Mouse (Mus musculus) hindbrain, embryonic 16.5 days (tissue): ENCODE measurements around the gene Uqcrh. TPM values are rescaled to one million over a fixed set of nuclear protein-coding genes. Genes with fewer than 3 reads are reported as not detected.

Experiments
- ATAC-seq: fragments of 200-750 bp; cut with Nextera tagmentation; 2 replicates; pipeline ENCODE4 v1.8.0; 2017; ENCODE audit warnings: moderate TSS enrichment, moderate library complexity
- H3K27ac ChIP-seq: fragments of 300-500 bp; sonication (generic); 2 replicates; pipeline ENCODE4 v1.5.1; 2014; ENCODE audit warnings: low read depth, mild to moderate bottlenecking, control low read depth, low read length, moderate library complexity
- H3K27me3 ChIP-seq: fragments of 300-500 bp; sonication (generic); replicated peaks from 2 replicates; pipeline ENCODE4 v1.6.1; 2014; ENCODE audit warnings: low read length; ENCODE audit not compliant: control insufficient read depth, insufficient read depth
- H3K36me3 ChIP-seq: fragments of 300-500 bp; sonication (generic); 2 replicates; pipeline ENCODE4 v1.6.1; 2014; ENCODE audit warnings: mild to moderate bottlenecking, low read length, moderate library complexity, mixed read lengths; ENCODE audit not compliant: control insufficient read depth, insufficient read depth
- H3K4me1 ChIP-seq: fragments of 300-500 bp; sonication (generic); 2 replicates; pipeline ENCODE4 v1.6.1; 2014; ENCODE audit warnings: low read depth, low read length; ENCODE audit not compliant: control insufficient read depth, insufficient read depth
- H3K4me2 ChIP-seq: fragments of 300-500 bp; sonication (generic); 2 replicates; pipeline ENCODE4 v1.6.1; 2014; ENCODE audit warnings: mild to moderate bottlenecking, low read length, control low read depth, moderate library complexity
- H3K4me3 ChIP-seq: fragments of 300-500 bp; sonication (generic); 2 replicates; pipeline ENCODE4 v1.5.1; 2014; ENCODE audit warnings: mild to moderate bottlenecking, low read length, control low read depth, moderate library complexity
- H3K9ac ChIP-seq: fragments of 300-500 bp; sonication (generic); 2 replicates; pipeline ENCODE4 v1.6.1; 2014; ENCODE audit warnings: low read depth, mild to moderate bottlenecking, control low read depth, low read length, moderate library complexity
- H3K9me3 ChIP-seq: fragments of 300-500 bp; sonication (generic); 2 replicates; pipeline ENCODE4 v1.6.1; 2014; ENCODE audit warnings: mild to moderate bottlenecking, low read length, moderate library complexity; ENCODE audit not compliant: control insufficient read depth
- WGBS: fragments of 180-500 bp; shearing (Covaris S2); extraction: QIAGEN DNeasy Blood & Tissue Kit; methylation state at CpG from one replicate; pipeline ENCODE4 v1.1.7; 2014; 5-methylcytosine and 5-hydroxymethylcytosine counted together
- polyA plus RNA-seq: library from polyadenylated mRNA; unstranded; fragments of >200 nt; fragmentation: Nextera tagmentation; extraction: Ambion mirVana; gene quantifications from 2 replicates; pipeline ENCODE4 v1.2.1, GENCODE M21; 2015

Gene Uqcrh
- polyA plus RNA-seq, 1 experiment from 2014 or later, result 492 TPM

- 85% methylated on average over 3 of the region's 3 CpGs for WGBS
- H3K27ac ChIP-seq, result no peak overlapping the region
- ATAC-seq, result no peak
- H3K4me1 ChIP-seq, result no peaks in the 10 kb centered on the region
- H3K4me2 ChIP-seq, result no peak overlapping the region
- H3K9ac ChIP-seq, result no peak overlapping the region
- H3K9me3 ChIP-seq, result no peaks in the 10 kb centered on the region
- H3K27me3 ChIP-seq, result no peaks in the 10 kb centered on the region
- H3K4me3 ChIP-seq, result no peak overlapping the region
- H3K36me3 ChIP-seq, result no peaks in the 10 kb centered on the region
Observed at GRCm38 (mm10) chr4:116042186-116042585, 32.7 kb downstream of the Uqcrh start.

- Histone ChIP-seq H3K4me2 (no peak overlapping the region), H3K4me1 (no peaks in the 10 kb centered on the region), H3K36me3 (no peaks in the 10 kb centered on the region), H3K4me3 (no peak overlapping the region), H3K9ac (no peak overlapping the region), H3K27ac (no peak overlapping the region), H3K27me3 (no peaks in the 10 kb centered on the region), H3K9me3 (no peaks in the 10 kb centered on the region)
- ATAC-seq, result no peak
- 89% methylated on average over 2 of the region's 2 CpGs for WGBS
Observed at GRCm38 (mm10) chr4:116040466-116040865, 34.4 kb downstream of the Uqcrh start.

GRCm38 (mm10) chr4:116033374-116033773 lies 41.5 kb downstream of the Uqcrh start:
- no peak overlapping the region for H3K4me2 ChIP-seq
- no peak for ATAC-seq
- H3K4me1 ChIP-seq, result no peaks in the 10 kb centered on the region
- H3K4me3 ChIP-seq, result no peak overlapping the region
- no peaks in the 10 kb centered on the region for H3K27me3 ChIP-seq
- no peak overlapping the region for H3K27ac ChIP-seq
- no peaks in the 10 kb centered on the region for H3K36me3 ChIP-seq
- no peak overlapping the region for H3K9ac ChIP-seq
- 92% methylated on average over 5 of the region's 5 CpGs for WGBS
- no peaks in the 10 kb centered on the region for H3K9me3 ChIP-seq

DNA sequence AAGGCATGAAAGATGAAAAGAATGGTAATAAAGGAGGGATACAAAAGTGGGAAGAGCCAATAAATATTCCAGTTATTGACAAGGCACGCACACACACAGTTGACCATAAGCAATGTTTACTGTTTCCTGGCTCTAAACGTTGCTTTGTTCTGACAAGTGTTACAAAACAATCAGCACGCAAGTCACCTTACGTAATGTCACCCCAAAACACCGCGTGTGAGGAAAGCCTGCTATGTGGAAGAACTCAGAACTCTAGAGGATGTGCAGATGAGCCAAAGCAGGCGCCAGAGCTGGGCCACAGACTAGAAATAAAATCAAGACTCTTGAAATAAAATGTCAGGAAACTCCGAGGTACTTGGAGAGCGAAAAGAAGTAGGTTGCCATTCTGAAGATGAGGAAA lies 42.0 kb downstream of the Uqcrh start:
- Histone ChIP-seq H3K4me1 (no peaks in the 10 kb centered on the region), H3K9me3 (no peaks in the 10 kb centered on the region), H3K4me2 (no peak overlapping the region), H3K4me3 (no peak overlapping the region), H3K27me3 (no peaks in the 10 kb centered on the region), H3K36me3 (no peaks in the 10 kb centered on the region), H3K9ac (no peak overlapping the region), H3K27ac (no peak overlapping the region)
- ATAC-seq, result no peak
- WGBS, result 92% methylated on average over 9 of the region's 9 CpGs

DNA sequence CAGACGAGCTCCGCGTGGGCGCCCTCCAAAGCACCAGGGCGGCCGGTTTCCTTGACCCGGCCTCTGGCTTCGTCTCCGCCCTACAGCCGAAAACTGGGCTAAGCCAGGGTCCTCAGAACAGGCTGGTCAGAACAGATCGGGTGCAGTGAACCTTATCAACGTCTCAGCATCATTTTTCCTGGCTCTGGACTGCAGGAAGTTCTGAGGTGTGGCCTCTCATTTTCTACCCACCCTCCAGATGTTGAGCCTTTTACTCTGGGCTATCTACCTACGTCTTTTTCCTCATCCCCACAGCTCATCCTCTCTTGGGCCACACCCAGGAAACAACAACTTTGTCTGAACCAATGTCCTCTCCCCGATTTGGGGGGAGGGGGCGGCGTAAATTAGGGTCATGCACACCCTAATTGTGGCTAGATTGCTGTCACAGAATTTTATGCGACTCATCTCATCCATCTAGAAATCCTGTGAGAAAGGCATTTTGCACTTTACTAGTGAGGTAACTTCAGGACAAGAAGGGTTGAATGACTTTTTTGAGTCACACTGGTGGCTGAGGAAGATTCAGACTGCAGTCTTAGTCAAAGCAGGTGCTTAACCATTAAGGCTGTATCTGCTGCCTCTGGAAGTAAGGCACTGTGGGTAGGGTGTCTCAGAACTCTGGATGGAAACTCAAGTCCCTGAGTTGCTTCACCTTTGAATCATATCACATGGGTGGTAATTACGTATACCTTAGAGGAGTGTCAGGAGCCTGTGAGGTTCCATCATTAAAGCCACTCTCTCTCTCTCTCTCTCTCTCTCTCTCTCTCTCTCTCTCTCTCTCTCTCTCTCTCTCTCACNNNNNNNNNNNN lies 56.7 kb downstream of the Uqcrh start, which contains the start of gene Faah:
Gene Faah (minus strand): TSS at position 25 of the 845 bp plus-strand sequence.
- Histone ChIP-seq H3K36me3 (no peaks in the 10 kb centered on the region), H3K9me3 (no peaks in the 10 kb centered on the region), H3K27ac (peak within 1 kb of the TSS; percentile 80), H3K4me2 (peak within 1 kb of the TSS; percentile 95), H3K4me1 (peaks cover 4% of the 10 kb centered on the region), H3K27me3 (peaks cover 7% of the 10 kb centered on the region), H3K4me3 (peak within 1 kb of the TSS; percentile 82), H3K9ac (peak within 1 kb of the TSS; percentile 89)
- 7% methylated on average over 18 of the region's 18 CpGs for WGBS
- ATAC-seq, result no peak; the same call in 1 of the 2 replicates

- Histone ChIP-seq H3K9me3 (no peaks in the 10 kb centered on the region), H3K36me3 (no peaks in the 10 kb centered on the region), H3K4me2 (peak overlapping the region; percentile 95), H3K9ac (peak overlapping the region; percentile 89), H3K27ac (peak overlapping the region; percentile 80), H3K4me3 (peak overlapping the region; percentile 82), H3K27me3 (peaks cover 7% of the 10 kb centered on the region), H3K4me1 (peaks cover 4% of the 10 kb centered on the region)
- WGBS, result under 1% methylated on average over 59 of the region's 60 CpGs
- ATAC-seq, result peak; percentile 94
Observed at GRCm38 (mm10) chr4:116017300-116017901, 57.5 kb downstream of the Uqcrh start.

Other genes with a start within 250 kb of the Uqcrh start
- gene Mob3c, start 247.0 kb downstream of the Uqcrh start, polyA plus RNA-seq, result 4.9 and 7.8 TPM in 2 replicates
- 22.3 and 24.9 TPM in 2 replicates for gene Mknk1, start 235.9 kb downstream of the Uqcrh start, polyA plus RNA-seq
- gene Kncn, start 190.7 kb downstream of the Uqcrh start, polyA plus RNA-seq, result 0.45 TPM in 1 of 2 replicates, not detected in the other
- 0.41 and 0.44 TPM in 2 replicates for gene 6430628N08Rik, start 184.4 kb downstream of the Uqcrh start, polyA plus RNA-seq
- gene Dmbx1, start 135.1 kb downstream of the Uqcrh start, polyA plus RNA-seq, result 5.8 and 6.8 TPM in 2 replicates
- 23.8 and 27.5 TPM in 2 replicates for gene Faah, start 57.1 kb downstream of the Uqcrh start, polyA plus RNA-seq
- 11.9 and 12.1 TPM in 2 replicates for gene Nsun4, start 21.2 kb downstream of the Uqcrh start, polyA plus RNA-seq
- 72.1 and 78.4 TPM in 2 replicates for gene Lrrc41, start 198 bp upstream of the Uqcrh start, polyA plus RNA-seq
- gene Rad54l, start 48.6 kb upstream of the Uqcrh start, polyA plus RNA-seq, result 7.6 and 9.1 TPM in 2 replicates
- 68.2 and 72.1 TPM in 2 replicates for gene Pomgnt1, start 48.8 kb upstream of the Uqcrh start, polyA plus RNA-seq
- gene Lurap1, start 76.3 kb upstream of the Uqcrh start, polyA plus RNA-seq, result 3.3 and 3.7 TPM in 2 replicates
- 0.11 and 0.63 TPM in 2 replicates for gene Tspan1, start 92.5 kb upstream of the Uqcrh start, polyA plus RNA-seq
- not detected in 2 replicates for gene 1700042G07Rik, start 98.3 kb upstream of the Uqcrh start, polyA plus RNA-seq
- not detected in 2 replicates for gene Gm49337, start 98.3 kb upstream of the Uqcrh start, polyA plus RNA-seq
- 47.4 and 57.2 TPM in 2 replicates for gene Pik3r3, start 146.5 kb upstream of the Uqcrh start, polyA plus RNA-seq